Mouse (Mus musculus) spleen, adult 12 weeks (tissue): ENCODE data around the gene Olfr781.
"Not testable (repeated sequence)": the region's sequence is repeated elsewhere in the genome, so short reads cannot be mapped to it uniquely, and the experiment has no call there.

ENCODE experiments used
- DNase-seq: peaks from one replicate; pipeline ENCODE4 v3.0.0; 2022; ENCODE audit warnings: low spot score

Olfr781 gene

DNA sequence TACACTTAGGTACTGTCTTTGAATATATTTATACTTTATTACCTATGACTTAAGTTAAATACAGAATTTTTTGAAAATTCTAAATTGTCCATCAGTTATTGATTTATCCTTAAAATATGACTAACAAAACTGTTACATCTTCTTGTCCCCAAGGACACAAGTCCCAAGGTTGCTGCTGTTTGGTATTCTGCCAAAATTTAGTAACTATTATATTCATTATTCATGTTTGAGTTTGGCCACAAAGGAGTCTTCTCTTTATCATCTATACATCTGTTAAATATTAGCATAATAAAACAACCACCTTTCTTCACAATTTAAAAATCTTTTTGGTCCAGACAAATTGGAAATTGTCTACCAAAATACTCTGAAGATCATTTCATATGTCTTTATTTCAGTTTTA, at the start of gene Olfr781:
Gene Olfr781, plus strand, starts transcription at position 301 of the 400 bp plus-strand sequence.
- DNase-seq, result no peak

GRCm38 (mm10) chr10:129312973-129313372, 15.7 kb upstream of the Olfr781 start:
- not testable (repeated sequence) for DNase-seq

DNA sequence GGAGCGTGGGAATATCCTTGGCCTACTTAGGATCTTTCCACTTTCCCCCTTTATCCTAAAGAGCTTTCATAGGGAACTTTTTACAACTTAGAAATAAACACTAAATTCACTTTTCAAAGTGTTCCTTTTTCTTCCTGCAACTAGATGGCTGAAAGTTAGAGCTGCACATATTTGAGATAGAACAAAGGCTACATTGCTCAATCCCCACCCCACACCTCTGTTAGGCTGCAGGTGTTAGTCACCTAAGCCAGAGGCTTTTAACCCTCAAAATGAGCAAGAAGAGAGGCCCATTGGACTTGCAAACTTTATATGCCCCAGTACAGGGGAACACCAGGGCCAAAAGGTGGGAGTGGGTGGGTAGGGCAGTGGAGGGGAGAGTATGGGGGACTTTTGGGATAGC, 15.1 kb upstream of the Olfr781 start:
- not testable (repeated sequence) for DNase-seq

- DNase-seq, result no peak
Observed at GRCm38 (mm10) chr10:129317817-129318216, 10.8 kb upstream of the Olfr781 start, which contains the start of gene Olfr780. TSS of gene Olfr780 (plus strand) at chr10:129318117.

DNA sequence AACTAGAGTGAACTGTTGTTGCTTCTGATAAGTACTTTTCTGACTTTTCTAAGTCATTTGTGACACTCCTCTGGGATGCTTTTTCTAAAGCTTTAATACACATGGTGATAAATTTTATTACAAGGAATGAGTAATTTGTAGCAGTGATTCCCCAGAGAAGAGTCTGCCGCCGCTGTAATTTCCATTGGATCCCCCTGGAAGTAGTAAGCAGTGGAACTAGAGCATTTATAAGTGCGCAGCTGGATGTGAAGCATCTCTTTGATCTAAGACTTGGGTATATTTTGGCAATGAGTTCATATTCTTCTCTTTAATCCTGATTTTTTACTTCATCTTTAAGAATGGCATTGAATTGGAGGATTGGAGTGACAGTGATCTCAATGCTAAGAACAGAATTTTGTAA, 19.9 kb downstream of the Olfr781 start, which contains the start of gene Olfr782:
Gene Olfr782, plus strand, starts transcription at position 301 of the 400 bp plus-strand sequence.
- no peak for DNase-seq

DNA sequence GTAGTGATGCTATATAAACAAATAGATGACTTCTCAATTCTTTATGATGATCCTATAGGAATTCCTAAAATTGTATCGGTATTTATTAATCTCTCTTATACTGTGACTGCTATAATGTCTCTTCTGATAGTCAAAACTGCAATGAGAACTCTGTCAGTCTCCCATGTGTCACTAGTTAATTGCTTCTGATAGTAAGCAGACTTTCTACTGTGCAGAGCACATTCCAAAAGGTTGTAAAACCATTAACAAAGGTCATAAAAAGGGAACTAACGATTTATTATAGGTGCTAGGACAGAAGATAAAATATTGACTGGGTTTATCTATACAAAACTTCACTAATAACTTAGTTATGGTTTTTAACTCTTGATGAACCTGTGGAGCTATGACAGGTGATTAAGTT, 23.8 kb downstream of the Olfr781 start:
- DNase-seq, result not testable (repeated sequence)

GRCm38 (mm10) chr10:129356496-129356895, 27.8 kb downstream of the Olfr781 start:
- not testable (repeated sequence) for DNase-seq

DNA sequence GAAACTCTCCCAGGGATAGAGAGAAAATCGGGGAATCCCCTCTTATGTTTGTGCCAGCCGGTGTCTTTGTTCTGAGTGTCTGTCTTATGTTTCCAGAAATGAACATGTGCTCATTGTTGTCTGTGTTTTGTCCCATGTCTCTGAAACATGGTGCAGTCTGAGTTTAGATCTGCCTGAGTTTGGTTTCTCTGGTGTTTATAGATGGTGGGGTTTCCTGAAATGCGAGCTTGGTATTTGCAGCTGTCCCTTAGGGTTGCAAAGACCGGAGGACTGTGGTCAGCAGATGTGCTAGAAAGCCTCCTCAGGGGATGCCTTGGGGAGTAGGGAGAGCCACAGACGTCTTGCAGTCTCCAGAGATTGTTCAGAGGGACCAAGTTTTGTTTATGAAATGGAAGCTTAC, 28.7 kb downstream of the Olfr781 start:
- DNase-seq, result no peak

DNA sequence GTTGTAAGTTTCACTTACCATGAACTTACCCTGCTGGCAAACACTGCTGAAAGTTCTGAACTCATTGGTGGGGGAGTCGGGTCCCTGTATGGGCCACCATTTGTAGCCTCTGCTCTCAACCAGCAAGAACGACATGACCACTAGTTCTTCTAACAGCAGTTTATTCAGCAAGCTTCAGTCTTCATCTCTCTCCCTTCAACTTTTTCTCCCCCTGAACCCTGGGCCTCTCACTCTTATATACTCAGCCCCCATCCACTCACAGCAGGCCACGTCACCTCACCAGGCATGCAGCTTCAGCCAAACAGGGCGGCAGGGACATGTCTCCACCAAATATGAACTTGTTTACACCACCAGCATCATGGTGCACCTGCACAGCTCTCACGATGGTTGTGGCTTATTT, 45.4 kb downstream of the Olfr781 start:
- DNase-seq, result not testable (repeated sequence)
